Mouse (Mus musculus): ENCODE results near the gene Stx18. TPM values are rescaled to one million over a fixed set of nuclear protein-coding genes. Genes with fewer than 3 reads are reported as not detected.

Gene Stx18
- polyA plus RNA-seq, 1 experiment from 2014 or later = 46.7 TPM

DNA sequence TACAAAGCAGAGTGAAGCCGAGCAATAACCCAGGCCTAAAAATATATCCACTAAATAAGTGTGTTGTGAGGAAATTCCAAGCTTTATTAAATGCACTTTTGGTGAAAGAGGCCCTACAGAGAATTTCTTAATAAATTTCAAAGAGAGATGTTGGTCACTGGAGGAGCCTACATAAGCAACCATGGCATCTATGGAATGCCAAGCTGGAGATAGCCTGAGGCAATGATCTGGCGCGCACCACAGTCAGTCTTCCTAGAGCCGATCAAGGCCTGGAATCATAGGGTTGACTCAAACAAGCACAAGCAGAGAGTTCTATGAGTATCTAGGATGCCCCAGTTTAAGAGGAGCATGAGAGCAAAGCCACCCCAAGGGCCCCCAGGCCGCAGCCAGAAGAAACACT lies 10.9 kb upstream of the Stx18 start:
- Histone ChIP-seq H3K27me3 (ENCODE audit: control insufficient read depth, insufficient read depth, low read length) (no peaks in the 10 kb centered on the region), H3K4me3 (ENCODE audit: low read length) (no peak overlapping the region), H3K9ac (ENCODE audit: low read depth, low read length) (no peak overlapping the region), H3K27ac (ENCODE audit: low read depth, low read length) (no peak overlapping the region), H3K36me3 (ENCODE audit: control insufficient read depth, insufficient read depth, low read length) (no peaks in the 10 kb centered on the region), H3K4me1 (ENCODE audit: control insufficient read depth, insufficient read depth, low read length) (no peaks in the 10 kb centered on the region), H3K9me3 (ENCODE audit: control insufficient read depth, low read length) (no peaks in the 10 kb centered on the region), H3K4me2 (replicated peaks; ENCODE audit: low read depth, low read length) (no peak overlapping the region)
- no peak for ATAC-seq (ENCODE audit: low FRiP score, low TSS enrichment)
- 84% methylated on average over 5 of the region's 5 CpGs for WGBS

DNA sequence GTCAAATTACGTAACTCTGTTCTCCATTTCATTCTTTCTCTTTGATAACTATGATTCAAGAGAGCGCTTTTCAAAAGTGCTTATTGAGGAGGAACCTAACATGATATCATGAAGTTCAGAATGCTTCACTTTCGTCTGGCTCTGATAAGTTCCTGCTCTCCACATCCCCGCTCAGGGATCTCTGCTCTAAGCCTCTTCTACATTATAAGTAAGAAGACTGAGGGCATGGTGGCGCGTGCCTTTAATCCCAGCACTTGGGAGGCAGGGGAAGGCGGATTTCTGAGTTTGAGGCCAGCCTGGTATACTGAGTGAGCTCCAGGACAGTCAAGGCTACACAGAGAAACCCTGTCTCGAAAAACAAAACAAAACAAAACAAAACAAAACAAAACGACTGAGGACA lies 268 bp upstream of the Stx18 start:
- Histone ChIP-seq H3K4me1 (ENCODE audit: control insufficient read depth, insufficient read depth, low read length) (no peaks in the 10 kb centered on the region), H3K4me3 (ENCODE audit: low read length) (peak overlapping the region; percentile 78), H3K4me2 (replicated peaks; ENCODE audit: low read depth, low read length) (peak overlapping the region; percentile 82), H3K36me3 (ENCODE audit: control insufficient read depth, insufficient read depth, low read length) (no peaks in the 10 kb centered on the region), H3K27ac (ENCODE audit: low read depth, low read length) (no peak overlapping the region), H3K27me3 (ENCODE audit: control insufficient read depth, insufficient read depth, low read length) (peaks cover 3% of the 10 kb centered on the region; the same call in 1 of the 2 replicates), H3K9me3 (ENCODE audit: control insufficient read depth, low read length) (no peaks in the 10 kb centered on the region), H3K9ac (ENCODE audit: low read depth, low read length) (peak overlapping the region; percentile 80; the same call in 1 of the 2 replicates)
- WGBS = 23% methylated on average over 9 of the region's 9 CpGs
- no peak for ATAC-seq (ENCODE audit: low FRiP score, low TSS enrichment)

DNA sequence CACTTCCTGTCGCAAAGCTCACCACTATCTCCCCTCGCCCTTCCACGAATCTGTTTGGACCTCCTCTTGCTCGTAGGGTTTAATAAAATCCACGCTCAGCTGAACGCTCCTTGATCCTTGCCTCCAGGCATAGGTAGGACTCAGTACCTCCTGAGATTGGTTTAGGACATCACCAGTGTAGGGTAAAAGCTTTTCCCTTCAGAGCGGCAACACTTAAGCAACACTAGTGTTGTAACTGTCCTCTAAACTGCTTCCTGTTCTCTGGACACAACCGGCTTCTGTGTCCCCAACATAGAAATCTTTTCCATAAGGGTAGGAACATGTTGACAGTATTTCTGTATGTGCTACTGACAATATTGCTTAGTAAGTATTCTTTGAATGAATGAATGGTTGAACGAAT lies 1.3 kb downstream of the Stx18 start:
- WGBS = 29% methylated on average over 9 of the region's 9 CpGs
- Histone ChIP-seq H3K27me3 (ENCODE audit: control insufficient read depth, insufficient read depth, low read length) (no peaks in the 10 kb centered on the region; the same call in 1 of the 2 replicates), H3K4me2 (replicated peaks; ENCODE audit: low read depth, low read length) (peak overlapping the region; percentile 82), H3K9ac (ENCODE audit: low read depth, low read length) (peak overlapping the region; percentile 80), H3K27ac (ENCODE audit: low read depth, low read length) (no peak overlapping the region), H3K36me3 (ENCODE audit: control insufficient read depth, insufficient read depth, low read length) (no peaks in the 10 kb centered on the region), H3K9me3 (ENCODE audit: control insufficient read depth, low read length) (no peaks in the 10 kb centered on the region), H3K4me3 (ENCODE audit: low read length) (peak overlapping the region; percentile 78), H3K4me1 (ENCODE audit: control insufficient read depth, insufficient read depth, low read length) (no peaks in the 10 kb centered on the region)
- no peak for ATAC-seq (ENCODE audit: low FRiP score, low TSS enrichment)

GRCm38 (mm10) chr5:38044923-38045322 lies 6.4 kb downstream of the Stx18 start:
- no peak for ATAC-seq (ENCODE audit: low FRiP score, low TSS enrichment)
- no peak overlapping the region for H3K4me3 ChIP-seq (ENCODE audit: low read length)
- no peak overlapping the region for H3K9ac ChIP-seq (ENCODE audit: low read depth, low read length)
- no peak overlapping the region for H3K4me2 ChIP-seq (replicated peaks; ENCODE audit: low read depth, low read length)
- H3K27ac ChIP-seq (ENCODE audit: low read depth, low read length) = no peak overlapping the region
- H3K36me3 ChIP-seq (ENCODE audit: control insufficient read depth, insufficient read depth, low read length) = no peaks in the 10 kb centered on the region
- no peaks in the 10 kb centered on the region for H3K4me1 ChIP-seq (ENCODE audit: control insufficient read depth, insufficient read depth, low read length)
- no peaks in the 10 kb centered on the region for H3K27me3 ChIP-seq (ENCODE audit: control insufficient read depth, insufficient read depth, low read length)
- no peaks in the 10 kb centered on the region for H3K9me3 ChIP-seq (ENCODE audit: control insufficient read depth, low read length)
- WGBS = 78% methylated on average over 2 of the region's 2 CpGs

- no peaks in the 10 kb centered on the region for H3K4me1 ChIP-seq (ENCODE audit: control insufficient read depth, insufficient read depth, low read length)
- H3K27ac ChIP-seq (ENCODE audit: low read depth, low read length) = no peak overlapping the region
- H3K9ac ChIP-seq (ENCODE audit: low read depth, low read length) = no peak overlapping the region
- no peaks in the 10 kb centered on the region for H3K9me3 ChIP-seq (ENCODE audit: control insufficient read depth, low read length)
- H3K36me3 ChIP-seq (ENCODE audit: control insufficient read depth, insufficient read depth, low read length) = no peaks in the 10 kb centered on the region
- no peak overlapping the region for H3K4me2 ChIP-seq (replicated peaks; ENCODE audit: low read depth, low read length)
- ATAC-seq (ENCODE audit: low FRiP score, low TSS enrichment) = no peak
- WGBS = 51% methylated on average over 3 of the region's 3 CpGs
- H3K4me3 ChIP-seq (ENCODE audit: low read length) = no peak overlapping the region
- no peaks in the 10 kb centered on the region for H3K27me3 ChIP-seq (ENCODE audit: control insufficient read depth, insufficient read depth, low read length)
Measured at GRCm38 (mm10) chr5:38048177-38048576, 9.6 kb downstream of the Stx18 start.

DNA sequence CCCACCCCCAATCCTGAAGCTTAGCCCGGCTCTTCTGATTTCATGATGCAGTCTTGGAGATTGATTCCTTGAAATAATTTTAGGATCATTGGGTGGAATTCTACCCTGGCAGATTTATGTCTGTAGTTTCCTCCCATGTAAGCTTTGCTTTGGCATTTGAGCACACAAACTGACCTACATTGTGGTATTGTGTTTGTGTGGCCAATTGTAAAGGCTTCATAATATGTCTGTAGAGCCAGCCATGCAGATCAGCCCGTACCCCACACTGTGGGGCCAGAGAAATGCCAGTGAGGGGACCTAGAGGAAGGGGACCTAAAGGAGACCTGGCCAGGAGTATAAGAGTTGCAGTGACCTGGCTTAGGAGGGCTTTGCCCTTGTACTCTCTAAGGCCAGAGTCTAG lies 22.5 kb downstream of the Stx18 start:
- no peak overlapping the region for H3K9ac ChIP-seq (ENCODE audit: low read depth, low read length)
- H3K36me3 ChIP-seq (ENCODE audit: control insufficient read depth, insufficient read depth, low read length) = no peaks in the 10 kb centered on the region
- WGBS = 42% methylated on average over 2 of the region's 2 CpGs
- no peaks in the 10 kb centered on the region for H3K9me3 ChIP-seq (ENCODE audit: control insufficient read depth, low read length)
- no peaks in the 10 kb centered on the region for H3K27me3 ChIP-seq (ENCODE audit: control insufficient read depth, insufficient read depth, low read length)
- ATAC-seq (ENCODE audit: low FRiP score, low TSS enrichment) = no peak
- H3K4me3 ChIP-seq (ENCODE audit: low read length) = no peak overlapping the region
- H3K4me2 ChIP-seq (replicated peaks; ENCODE audit: low read depth, low read length) = no peak overlapping the region
- H3K27ac ChIP-seq (ENCODE audit: low read depth, low read length) = no peak overlapping the region
- 0 out of 2 replicates have a peak, but pooled peaks cover 4% of the 10 kb centered on the region for H3K4me1 ChIP-seq (ENCODE audit: control insufficient read depth, insufficient read depth, low read length)

- ATAC-seq (ENCODE audit: low FRiP score, low TSS enrichment) = no peak
- no peak overlapping the region for H3K4me3 ChIP-seq (ENCODE audit: low read length)
- no peak overlapping the region for H3K27ac ChIP-seq (ENCODE audit: low read depth, low read length)
- no peaks in the 10 kb centered on the region for H3K27me3 ChIP-seq (ENCODE audit: control insufficient read depth, insufficient read depth, low read length)
- H3K4me1 ChIP-seq (ENCODE audit: control insufficient read depth, insufficient read depth, low read length) = 0 out of 2 replicates have a peak, but pooled peaks cover 4% of the 10 kb centered on the region
- no peaks in the 10 kb centered on the region for H3K9me3 ChIP-seq (ENCODE audit: control insufficient read depth, low read length)
- no peaks in the 10 kb centered on the region for H3K36me3 ChIP-seq (ENCODE audit: control insufficient read depth, insufficient read depth, low read length)
- WGBS = 20% methylated on average over 5 of the region's 5 CpGs
- H3K4me2 ChIP-seq (replicated peaks; ENCODE audit: low read depth, low read length) = no peak overlapping the region
- no peak overlapping the region for H3K9ac ChIP-seq (ENCODE audit: low read depth, low read length)
Measured at GRCm38 (mm10) chr5:38062709-38063108, 24.2 kb downstream of the Stx18 start.

DNA sequence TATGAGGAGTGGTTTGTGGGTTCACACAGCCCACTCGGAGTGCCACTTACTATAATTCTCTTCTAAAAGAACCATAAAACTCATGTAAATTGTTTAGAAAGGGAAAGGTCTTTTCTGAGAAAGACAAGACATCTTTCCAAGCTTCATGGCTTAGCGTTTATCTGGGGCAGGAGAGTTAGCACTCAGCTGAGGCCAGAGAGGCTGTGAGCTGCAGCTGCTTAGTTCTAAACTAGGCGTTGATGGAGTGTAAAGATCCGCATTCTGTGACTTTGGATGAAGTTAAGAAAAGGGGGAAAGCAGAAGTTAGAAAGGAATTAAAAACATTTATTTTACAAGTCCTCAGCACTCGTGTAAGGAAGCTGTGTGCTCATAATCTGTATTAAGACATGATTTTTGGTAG lies 24.8 kb downstream of the Stx18 start:
- Histone ChIP-seq H3K36me3 (ENCODE audit: control insufficient read depth, insufficient read depth, low read length) (no peaks in the 10 kb centered on the region), H3K4me3 (ENCODE audit: low read length) (no peak overlapping the region), H3K27me3 (ENCODE audit: control insufficient read depth, insufficient read depth, low read length) (no peaks in the 10 kb centered on the region), H3K9me3 (ENCODE audit: control insufficient read depth, low read length) (no peaks in the 10 kb centered on the region), H3K4me2 (replicated peaks; ENCODE audit: low read depth, low read length) (no peak overlapping the region), H3K27ac (ENCODE audit: low read depth, low read length) (no peak overlapping the region), H3K9ac (ENCODE audit: low read depth, low read length) (no peak overlapping the region), H3K4me1 (ENCODE audit: control insufficient read depth, insufficient read depth, low read length) (0 out of 2 replicates have a peak, but pooled peaks cover 4% of the 10 kb centered on the region)
- no peak for ATAC-seq (ENCODE audit: low FRiP score, low TSS enrichment)
- WGBS = 49% methylated on average over 5 of the region's 5 CpGs

GRCm38 (mm10) chr5:38064043-38064575 lies 25.6 kb downstream of the Stx18 start:
- no peak for ATAC-seq (ENCODE audit: low FRiP score, low TSS enrichment)
- WGBS = 86% methylated on average over 4 of the region's 4 CpGs
- Histone ChIP-seq H3K9ac (ENCODE audit: low read depth, low read length) (no peak overlapping the region), H3K4me1 (ENCODE audit: control insufficient read depth, insufficient read depth, low read length) (0 out of 2 replicates have a peak, but pooled peaks cover 4% of the 10 kb centered on the region), H3K4me2 (replicated peaks; ENCODE audit: low read depth, low read length) (no peak overlapping the region), H3K36me3 (ENCODE audit: control insufficient read depth, insufficient read depth, low read length) (no peaks in the 10 kb centered on the region), H3K27me3 (ENCODE audit: control insufficient read depth, insufficient read depth, low read length) (no peaks in the 10 kb centered on the region), H3K27ac (ENCODE audit: low read depth, low read length) (no peak overlapping the region), H3K9me3 (ENCODE audit: control insufficient read depth, low read length) (no peaks in the 10 kb centered on the region), H3K4me3 (ENCODE audit: low read length) (no peak overlapping the region)

Data from kidney, embryonic 14.5 days (tissue).